Mouse (Mus musculus) large intestine, adult 2 months (tissue): ENCODE measurements around the gene Catsperz. TPM values are rescaled to one million over a fixed set of nuclear protein-coding genes. Genes with fewer than 3 reads are reported as not detected.

ENCODE experiments used
- DNase-seq: peaks from one replicate; pipeline ENCODE4 v3.0.0-alpha.2; 2012; ENCODE audit warnings: low read depth, low spot score
- WGBS: fragments of 180-500 bp; shearing (Covaris S2); methylation state at CpG from one replicate; pipeline ENCODE4 v1.1.7; 2018; 5-methylcytosine and 5-hydroxymethylcytosine counted together
- polyA plus RNA-seq: library from polyadenylated mRNA; depleted of rRNA; stranded (reverse); fragments of >200 nt; gene quantifications from 2 replicates; pipeline ENCODE4 v1.2.3, GENCODE M21; 2012

Catsperz gene
- polyA plus RNA-seq, 1 experiment: 0.19 TPM

DNA sequence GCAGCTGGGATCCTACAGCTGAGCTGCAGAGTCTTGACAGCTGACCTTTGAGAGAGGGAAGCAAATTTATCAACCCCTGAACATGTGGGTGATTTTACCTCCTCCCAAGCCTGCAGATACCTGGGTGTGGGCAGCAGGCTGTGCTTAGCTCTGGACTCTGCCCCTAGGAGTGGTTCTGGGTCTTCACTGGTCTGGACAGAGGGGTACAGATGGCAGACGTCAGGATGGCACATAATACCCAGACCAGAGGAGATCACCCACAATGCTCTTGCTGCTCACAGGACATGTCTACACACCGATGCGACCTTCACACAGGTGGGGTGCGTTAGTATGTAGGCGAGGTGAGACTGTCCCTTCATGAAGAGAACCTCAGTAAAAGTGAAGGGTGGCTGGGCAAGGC, 24.4 kb upstream of the Catsperz start:
- DNase-seq: no peak
- WGBS: 45% methylated on average over 5 of the region's 5 CpGs

DNA sequence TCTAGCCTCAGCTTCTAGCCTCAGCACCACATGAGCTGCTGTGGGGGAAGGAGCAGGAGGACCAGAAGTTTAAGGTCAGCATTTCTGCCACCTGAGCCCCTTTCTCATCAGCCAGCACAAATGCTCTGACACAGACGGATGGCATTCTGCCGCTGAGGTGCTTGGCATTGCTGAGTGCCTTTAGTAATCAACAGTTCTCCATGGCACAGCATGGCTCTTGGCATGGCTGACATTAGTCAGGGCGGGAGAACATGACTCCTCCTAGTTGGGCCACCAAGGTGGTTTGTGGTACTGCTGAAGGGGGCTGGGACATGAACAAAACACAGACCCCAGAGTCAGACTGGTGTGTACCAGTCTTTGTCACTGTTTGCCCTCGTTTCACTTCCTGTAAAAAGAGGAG, 23.0 kb upstream of the Catsperz start:
- 89% methylated on average over 4 of the region's 4 CpGs for whole genome bisulfite sequencing
- DNase-seq: no peak

DNA sequence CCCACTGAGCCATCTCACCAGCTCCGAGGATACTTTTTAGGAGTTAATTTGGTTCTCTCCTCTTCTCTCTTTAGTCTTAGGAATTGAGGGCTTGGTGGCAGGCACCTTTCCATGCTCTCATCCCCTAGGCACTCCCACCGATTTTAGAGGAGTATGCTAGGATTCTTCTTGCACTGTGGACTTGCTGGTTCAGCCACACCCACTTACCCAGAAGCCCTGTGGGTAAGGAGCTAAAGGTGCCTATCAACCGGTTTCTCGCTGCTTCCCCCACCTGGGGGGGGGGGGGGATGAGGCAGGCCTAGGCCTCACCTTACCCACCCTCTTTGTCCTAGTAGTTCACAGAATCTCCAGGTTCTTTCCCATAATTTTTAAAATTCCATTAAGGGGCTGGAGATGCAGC, 22.6 kb upstream of the Catsperz start:
- no peak for DNase-seq
- 57% methylated on average over 4 of the region's 4 CpGs for WGBS

DNA sequence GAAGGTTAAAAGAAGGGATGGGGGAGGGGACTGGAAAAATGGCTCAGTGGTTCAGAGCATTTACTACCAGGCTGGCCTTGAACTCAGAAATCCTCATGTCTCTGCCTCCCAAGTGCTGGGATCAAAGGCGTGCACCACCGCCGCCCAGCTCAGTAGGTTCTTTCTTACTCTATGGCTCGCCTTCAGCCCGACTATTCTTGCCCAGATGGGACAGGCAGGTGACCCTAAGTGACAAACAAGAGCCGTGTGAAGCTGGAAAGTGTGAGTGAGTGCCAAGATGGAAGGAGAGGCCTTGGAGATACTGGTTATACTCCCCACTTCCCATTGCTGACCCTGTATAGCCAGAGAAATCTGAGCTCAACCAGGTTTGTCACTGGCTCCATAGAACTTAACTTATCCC, 18.5 kb upstream of the Catsperz start:
- WGBS: 90% methylated on average over 6 of the region's 6 CpGs
- DNase-seq: no peak

DNA sequence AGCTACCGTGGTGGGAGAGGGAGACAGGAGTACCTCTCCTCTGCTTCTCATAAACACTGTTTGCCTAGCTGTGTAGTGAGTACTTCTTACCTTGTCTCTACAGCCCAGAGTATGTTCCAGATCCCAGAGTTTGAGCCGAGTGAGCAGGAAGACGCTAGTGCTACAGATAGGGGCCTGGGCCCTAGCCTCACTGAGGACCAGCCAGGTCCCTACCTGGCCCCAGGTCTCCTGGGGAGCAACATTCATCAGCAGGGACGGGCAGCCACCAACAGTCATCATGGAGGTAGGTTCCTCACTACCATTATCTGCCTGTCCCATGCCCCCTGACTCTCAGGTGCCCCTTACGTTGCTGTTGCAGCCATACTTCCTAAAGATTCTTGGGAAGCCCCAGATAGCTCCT, 17.6 kb upstream of the Catsperz start:
- whole genome bisulfite sequencing: 25% methylated on average over 5 of the region's 5 CpGs

DNA sequence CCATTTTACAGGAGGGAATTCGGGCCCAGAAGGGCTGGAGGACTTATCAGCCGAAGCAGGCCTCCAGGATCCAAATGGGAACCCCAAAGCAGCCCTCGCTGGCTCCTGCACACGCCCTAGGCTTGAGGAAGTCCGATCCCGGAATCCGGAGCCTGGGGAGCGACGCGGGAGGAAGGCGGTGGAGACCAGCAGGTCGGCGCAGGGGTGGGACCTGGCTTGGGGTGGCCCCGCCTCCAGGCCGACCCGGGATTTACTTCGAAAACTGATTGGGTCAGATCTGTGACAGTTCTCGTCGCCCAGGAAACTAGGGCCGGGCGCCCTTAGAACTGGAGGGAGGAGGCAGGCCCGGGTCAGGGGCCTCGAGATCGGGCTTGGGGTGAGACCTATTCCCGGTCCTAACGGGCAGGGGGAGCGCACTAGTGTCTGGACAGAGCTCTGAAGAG, 17.1 kb upstream of the Catsperz start, which contains the start of gene Gpr137:
TSS of gene Gpr137 (minus strand) at position 232 of the 443 bp plus-strand sequence.
- no peak for DNase-seq
- WGBS: under 1% methylated on average over 27 of the region's 27 CpGs

More for the DNA sequence above, 17.6 kb upstream of the Catsperz start:
- no peak for DNase-seq

DNA sequence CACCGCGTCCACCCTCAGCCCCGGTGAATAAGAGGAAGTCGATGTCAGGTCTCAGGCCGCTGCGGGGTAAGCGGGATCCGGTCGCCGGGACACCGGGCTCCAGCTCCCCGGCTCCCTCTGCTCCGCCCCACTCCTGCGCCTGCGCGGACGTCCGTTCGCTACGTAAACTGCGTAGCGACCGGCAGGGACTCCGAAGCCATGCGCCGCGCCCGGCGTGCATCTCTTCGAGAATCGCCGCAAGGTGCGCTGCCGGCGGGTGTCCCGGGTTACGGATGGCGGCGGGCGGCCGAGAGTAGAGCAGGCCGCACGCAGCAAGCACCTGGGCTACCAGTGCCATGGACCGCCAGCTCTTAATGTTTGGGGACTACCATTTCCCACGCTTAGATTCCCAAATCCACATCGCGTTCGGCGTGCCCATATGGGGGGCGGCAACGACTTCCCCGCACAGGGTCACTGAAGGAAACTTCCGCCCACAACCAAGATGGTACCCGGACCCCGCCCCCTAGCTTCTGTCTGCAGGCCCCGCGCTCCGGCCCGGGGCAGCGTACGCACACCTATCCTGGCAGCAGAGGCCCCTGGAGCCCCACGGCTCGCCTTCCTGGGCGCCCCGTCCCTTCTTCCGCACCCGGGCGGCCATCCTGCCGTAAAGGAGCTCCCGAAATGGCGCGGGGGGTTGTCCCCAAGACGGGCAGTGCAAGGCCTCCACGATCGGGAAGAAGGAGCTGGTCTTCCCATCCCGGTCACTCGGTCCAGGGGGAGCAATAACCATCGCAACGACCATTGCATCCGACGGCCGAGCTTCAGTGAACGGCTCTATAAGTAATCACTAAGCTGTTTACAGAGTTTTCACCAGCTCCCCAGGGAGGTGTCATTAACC, 16.4 kb upstream of the Catsperz start, which contains the start of gene Bad:
TSS of gene Bad (plus strand) at position 490 of the 877 bp plus-strand sequence.
- no peak for DNase-seq
- WGBS: 1% methylated on average over 83 of the region's 83 CpGs

DNA sequence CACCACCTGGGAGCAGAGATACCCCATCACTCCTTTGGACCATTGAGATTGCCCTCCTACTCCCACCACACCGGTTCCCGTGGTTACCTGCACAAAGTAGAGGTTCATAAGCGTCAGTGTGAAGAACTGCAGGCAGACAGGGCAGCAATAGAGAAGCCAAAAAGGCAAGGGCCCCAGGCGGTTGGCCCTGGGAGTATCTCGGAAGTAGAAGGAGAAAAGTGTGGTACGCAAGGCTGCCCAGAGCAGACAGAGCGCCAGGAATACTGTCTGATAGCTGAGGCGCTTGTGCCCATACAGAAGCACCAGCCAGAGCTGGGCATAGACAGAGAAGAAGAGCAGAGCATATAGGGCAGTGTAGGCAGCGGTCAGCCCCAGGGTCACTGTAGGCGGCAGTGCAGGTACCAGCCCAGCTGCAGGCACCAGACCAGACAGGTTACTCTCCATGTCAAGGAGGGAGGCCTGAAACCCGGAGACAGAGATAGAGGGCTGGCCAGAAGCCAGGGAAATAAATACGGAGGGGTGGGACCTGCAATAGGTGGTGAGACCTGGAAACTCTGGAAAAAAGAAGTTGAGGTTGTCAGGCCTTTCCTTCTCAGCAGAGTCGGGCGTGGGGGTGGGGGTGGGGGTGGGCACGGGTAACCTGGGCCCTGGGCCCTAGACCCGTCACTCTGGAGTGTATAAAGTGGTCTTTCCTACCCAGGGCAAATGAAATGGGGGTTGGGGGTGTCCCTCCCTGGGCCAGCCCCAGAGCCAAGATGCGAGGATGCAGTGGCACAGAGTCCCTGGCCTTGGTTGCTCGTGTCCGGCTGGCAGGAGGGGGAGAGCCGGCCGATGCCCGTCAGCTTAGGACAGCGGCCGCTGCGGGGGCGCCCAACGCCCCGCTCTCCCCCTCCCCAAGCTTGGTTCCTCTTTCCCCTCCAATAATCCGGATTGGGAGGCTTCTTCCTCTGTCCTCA, 15.5 kb upstream of the Catsperz start:
- WGBS: 17% methylated on average over 29 of the region's 29 CpGs
- no peak for DNase-seq

DNA sequence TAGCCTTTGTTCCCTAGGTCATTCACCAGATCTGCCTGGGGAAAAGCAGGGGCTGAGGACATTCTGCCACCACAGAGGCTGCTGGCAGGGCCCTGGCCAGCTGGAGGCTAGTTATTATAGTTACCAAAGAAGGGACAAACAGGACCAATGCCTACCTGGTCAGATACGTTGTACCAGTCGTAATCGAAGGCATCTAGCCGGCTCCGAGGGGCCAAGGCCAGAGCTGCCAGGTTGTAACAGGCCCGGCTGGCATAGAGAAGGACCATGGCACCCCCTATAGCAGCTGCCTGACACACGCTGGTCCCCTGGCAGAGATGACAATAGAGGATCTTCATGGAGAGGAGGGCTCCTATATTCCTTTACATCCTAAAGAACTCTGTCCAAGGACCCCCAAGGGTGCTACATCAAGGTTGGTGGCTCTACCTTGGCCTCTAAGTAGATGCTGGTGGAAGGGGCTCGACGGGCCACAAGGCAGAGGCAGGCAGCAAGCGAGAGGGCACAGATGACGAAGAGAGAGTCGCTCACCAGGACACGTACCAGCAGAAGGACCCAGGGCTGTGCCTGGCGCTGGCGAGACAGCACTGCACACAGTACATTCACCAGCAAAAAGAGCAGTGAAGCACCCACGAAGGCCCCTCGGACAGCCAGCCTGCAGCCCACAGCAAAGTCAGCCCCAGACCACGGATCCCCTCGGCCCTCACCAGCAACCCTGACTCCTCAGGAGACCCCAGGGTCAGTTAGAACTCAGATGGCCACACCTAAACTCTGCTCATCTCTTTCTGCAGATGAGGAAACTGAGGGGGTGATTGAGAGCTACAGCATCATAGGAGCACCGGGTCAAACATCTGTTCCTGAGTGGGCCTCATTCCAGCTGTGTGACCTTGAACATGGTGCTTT, 14.2 kb upstream of the Catsperz start:
- DNase-seq: no peak
- WGBS: 91% methylated on average over 20 of the region's 20 CpGs

DNA sequence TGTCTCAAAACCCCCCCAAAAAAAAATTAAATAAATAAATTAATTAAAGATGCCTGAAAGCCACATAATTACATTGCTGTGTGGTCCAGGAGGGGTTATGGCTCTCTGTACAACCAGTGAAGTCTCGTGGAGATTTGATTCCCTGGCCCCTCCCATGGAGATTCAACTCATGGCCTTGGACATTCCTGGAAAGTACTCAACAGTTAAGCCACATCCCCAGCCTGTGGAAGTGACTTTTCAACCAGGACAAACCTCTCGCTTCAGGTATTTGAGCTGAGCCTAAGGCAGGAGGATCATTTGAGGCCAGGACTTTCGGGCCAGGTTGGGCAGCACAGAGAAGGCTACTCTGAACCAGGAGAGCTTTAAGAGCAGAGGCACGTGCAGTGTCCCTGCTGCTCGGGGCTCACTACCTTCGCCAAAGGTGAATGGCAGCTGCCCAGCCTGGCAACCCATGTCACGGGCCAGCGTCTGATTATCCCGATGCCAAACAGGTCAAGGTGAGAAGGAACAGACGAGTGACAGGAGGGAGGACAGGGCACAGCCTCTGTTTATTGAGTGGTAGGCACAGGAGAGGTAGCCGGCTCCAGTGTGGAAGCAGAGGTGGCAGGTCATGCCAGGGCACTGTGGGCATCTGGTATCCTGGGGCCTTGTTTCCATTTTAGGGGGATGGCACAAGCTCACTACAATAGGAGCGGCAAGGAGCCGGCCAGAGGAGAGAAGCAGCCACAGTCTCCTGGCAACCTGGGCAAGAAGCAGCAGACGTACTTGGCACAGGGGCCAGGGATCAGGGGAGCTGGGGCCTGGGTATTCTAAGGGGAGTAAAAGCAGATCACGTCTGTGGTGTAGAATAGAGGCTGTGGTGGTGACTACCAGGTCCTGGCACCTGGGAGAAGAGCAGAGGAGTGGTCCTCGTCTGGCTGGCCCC, 12.6 kb upstream of the Catsperz start:
- WGBS: 83% methylated on average over 16 of the region's 16 CpGs
- no peak for DNase-seq

DNA sequence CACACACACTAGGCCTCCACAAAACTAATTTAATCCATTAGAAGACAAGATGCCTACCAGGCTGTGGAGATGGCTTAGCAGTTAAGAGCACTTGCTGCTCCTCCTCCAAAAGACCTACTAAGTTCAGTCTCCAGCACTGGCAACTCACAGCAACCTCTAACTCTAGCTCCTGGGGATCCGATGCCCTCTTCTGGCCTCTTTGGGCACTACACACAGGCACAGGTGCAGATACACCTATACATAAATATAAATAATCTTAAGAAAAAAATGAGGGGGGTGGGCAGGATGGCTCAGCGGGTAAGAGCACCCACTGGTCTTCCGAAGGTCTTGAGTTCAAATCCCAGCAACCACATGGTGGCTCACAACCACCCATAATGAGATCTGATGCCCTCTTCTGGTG, 11.1 kb upstream of the Catsperz start:
- WGBS: 39% methylated on average over 3 of the region's 3 CpGs
- no peak for DNase-seq

DNA sequence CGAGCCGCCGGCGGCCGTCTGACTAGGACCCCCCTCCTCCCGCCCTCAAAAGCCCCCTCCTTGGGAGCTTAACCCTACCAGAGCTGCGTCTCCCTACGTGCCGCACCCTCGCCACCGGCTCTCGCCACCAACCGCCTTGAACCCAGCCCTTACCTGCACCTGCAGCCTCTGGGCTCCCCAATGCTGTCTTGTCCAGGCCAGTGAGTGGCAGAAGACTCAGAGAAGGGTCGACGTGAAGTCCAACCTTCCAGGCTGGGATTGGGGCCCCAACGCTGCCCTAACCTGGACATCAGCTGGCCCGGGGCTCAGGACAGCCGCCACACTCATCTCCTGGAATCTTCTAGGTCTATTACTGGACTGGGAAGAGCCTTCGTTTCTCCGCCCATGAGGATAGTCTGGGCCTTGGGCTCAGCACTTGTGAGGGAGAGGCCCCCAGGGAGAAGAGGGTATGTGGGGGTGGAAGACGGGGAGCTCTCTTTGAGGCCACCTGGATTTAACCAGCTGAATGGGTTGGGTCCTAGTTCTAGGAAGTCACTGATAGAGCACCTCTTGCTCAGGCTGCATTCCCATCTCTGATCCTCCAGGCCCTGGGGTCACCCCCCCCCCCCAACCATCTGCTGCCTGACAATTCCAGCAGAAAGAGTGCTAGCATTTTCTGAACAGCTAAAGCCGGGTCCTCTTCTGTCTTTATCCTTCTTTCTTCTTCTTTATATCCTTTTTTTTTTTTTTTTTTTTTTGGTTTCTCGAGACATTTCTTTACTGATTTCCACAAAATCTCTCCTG, 9.2 kb upstream of the Catsperz start, which contains the start of gene Kcnk4:
TSS of gene Kcnk4 (minus strand) at position 321 of the 783 bp plus-strand sequence.
- no peak for DNase-seq
- WGBS: 19% methylated on average over 23 of the region's 23 CpGs

DNA sequence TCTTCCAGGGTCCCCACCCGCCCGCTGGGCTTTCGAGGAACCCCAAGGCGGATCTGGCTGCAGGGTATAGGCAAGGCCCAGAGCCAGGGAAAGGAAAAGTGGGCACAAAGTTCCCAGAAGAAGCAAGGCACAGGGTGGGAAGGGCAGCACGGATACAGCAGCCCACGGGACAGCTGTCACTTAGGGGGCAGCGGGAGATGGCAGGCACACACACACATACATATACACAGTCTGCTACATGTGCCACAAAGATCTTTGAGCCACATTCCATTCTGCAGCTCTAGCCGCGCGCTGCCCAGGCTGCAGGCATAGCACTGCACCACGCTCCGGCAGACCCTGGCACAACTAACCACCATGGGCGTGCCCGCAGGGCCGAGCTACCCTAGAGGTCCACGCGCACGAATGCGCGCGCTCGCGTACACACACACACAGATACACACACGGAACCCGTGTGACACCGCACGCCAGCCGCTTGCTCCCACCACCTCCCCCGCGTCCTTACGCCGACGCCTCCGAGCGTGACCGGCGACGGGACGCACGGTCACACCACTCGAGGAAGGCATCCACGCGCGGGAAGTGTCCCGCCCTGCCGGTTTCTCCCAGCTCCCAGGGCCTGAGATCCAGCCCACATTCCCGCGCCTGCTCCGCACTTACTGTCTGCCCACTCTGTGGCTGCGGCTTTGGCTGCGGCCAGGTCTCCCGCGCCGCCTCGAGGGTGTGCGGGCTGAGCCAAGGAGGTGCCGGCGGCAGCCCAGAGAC, 8.4 kb upstream of the Catsperz start:
- 5% methylated on average over 58 of the region's 58 CpGs for WGBS
- no peak for DNase-seq

DNA sequence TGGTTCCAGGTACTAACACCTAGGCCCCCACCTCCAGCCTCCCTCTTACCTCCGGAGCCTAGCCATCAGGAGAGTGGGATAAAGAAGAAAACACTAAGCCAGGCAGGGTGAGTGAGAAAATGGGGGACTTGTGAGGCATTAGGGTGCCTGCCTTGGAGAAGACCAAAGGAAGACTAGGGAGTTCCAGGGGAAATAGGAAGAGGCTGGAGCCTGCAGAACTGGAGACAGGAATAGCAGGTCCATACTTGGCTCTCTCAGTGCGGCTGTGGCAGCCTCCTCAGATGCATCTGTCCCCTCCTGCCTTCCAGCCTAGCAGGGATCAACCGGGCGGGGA, 7.9 kb upstream of the Catsperz start:
- DNase-seq: no peak
- 66% methylated on average over 4 of the region's 4 CpGs for WGBS

DNA sequence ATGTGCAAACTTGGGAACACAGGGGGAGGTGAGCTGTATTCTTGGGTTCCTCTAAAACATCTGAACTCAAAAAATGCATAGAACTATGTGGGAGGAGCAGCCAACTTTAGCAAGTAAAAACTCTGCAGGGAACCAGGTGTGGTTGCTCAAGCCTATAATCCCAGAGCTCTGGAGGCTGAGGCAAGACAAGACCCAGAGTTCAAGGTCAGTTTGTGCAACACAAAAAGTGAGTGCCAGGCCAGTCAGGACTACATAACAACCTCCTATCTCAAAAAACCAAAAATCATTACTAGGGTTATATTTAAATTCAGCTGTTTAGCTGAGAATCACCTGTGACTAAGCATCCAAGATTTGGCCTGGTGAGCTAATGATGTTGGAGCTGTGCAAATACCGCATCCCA, 6.8 kb upstream of the Catsperz start:
- 42% methylated on average over 1 of the region's 1 CpGs for WGBS
- DNase-seq: no peak

DNA sequence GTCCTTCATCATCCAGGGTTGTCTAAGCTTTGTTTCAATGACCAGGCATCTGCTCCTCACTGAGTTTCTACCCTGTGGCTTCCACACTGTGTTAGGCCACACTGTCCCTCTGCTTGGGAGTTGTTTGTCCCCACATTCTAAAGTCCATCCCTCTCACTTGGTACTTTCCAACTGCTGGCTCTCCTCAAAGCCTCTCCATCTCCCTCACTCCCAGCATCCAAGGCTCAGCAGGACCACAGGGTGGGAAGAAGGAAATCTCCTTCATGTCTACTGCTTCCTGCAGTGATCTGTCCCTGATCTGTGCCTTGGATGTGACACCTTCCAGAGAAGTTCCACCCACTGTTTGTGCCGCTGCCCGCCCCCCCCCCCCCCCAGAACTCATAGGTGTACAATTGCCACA, 5.8 kb upstream of the Catsperz start:
- no peak for DNase-seq
- 0% methylated on average over 2 of the region's 2 CpGs for WGBS

DNA sequence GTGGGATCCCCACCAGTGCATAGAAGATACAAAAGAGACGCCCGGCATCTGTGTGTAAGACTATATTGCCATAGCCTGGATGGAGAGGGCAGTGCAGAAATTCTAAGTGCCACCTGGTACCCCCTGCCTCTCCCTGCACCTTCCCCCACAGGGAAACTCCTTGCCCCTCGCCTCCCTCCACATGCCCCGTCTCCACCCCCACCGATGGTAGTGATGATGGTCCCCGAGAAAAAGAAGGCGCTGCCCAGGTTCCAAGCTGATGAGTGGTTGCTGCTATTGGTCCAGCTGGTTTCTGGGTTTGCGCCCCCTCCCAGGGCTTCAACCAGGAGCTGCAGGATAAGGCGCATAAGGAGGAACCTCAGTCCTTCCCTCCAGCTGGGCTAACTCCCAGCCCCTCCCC, 2.9 kb upstream of the Catsperz start:
- no peak for DNase-seq
- WGBS: 45% methylated on average over 9 of the region's 9 CpGs
